Mouse (Mus musculus) kidney, embryonic 16.5 days (tissue): ENCODE data around the gene Tfr2. TPM values are rescaled to one million over a fixed set of nuclear protein-coding genes. Genes with fewer than 3 reads are reported as not detected.
A peak's percentile ranks its signal among the peaks of the same experiment; 100 is the strongest.

Experiments
- ATAC-seq: fragments of 200-750 bp; cut with Nextera tagmentation; 2 replicates; pipeline ENCODE4 v1.8.0; 2017; ENCODE audit warnings: moderate TSS enrichment; ENCODE audit not compliant: low FRiP score, low TSS enrichment
- H3K27ac ChIP-seq: fragments of 300-500 bp; sonication (generic); 2 replicates; pipeline ENCODE4 v1.5.1; 2014; ENCODE audit warnings: low read length
- H3K27me3 ChIP-seq: fragments of 300-500 bp; sonication (generic); 2 replicates; pipeline ENCODE4 v1.6.1; 2014; ENCODE audit warnings: low read length, control low read depth, mixed read lengths; ENCODE audit not compliant: insufficient read depth
- H3K36me3 ChIP-seq: fragments of 300-500 bp; sonication (generic); 2 replicates; pipeline ENCODE4 v1.6.1; 2014; ENCODE audit warnings: low read length, control low read depth, mixed read lengths; ENCODE audit not compliant: insufficient read depth
- H3K4me1 ChIP-seq: fragments of 300-500 bp; sonication (generic); 2 replicates; pipeline ENCODE4 v1.6.1; 2014; ENCODE audit warnings: low read length, control low read depth, mixed read lengths; ENCODE audit not compliant: insufficient read depth
- H3K4me2 ChIP-seq: fragments of 300-500 bp; sonication (generic); replicated peaks from 2 replicates; pipeline ENCODE4 v1.6.1; 2014; ENCODE audit warnings: low read depth, low read length
- H3K4me3 ChIP-seq: fragments of 300-500 bp; sonication (generic); 2 replicates; pipeline ENCODE4 v1.5.1; 2014; ENCODE audit warnings: mild to moderate bottlenecking, low read length
- H3K9ac ChIP-seq: fragments of 300-500 bp; sonication (generic); replicated peaks from 2 replicates; pipeline ENCODE4 v1.6.1; 2014; ENCODE audit warnings: low read length
- H3K9me3 ChIP-seq: fragments of 300-500 bp; sonication (generic); 2 replicates; pipeline ENCODE4 v1.6.1; 2016; ENCODE audit warnings: low read length, control low read depth
- WGBS: fragments of 180-500 bp; shearing (Covaris S2); extraction: QIAGEN DNeasy Blood & Tissue Kit; methylation state at CpG from one replicate; pipeline ENCODE4 v1.1.7; 2014; 5-methylcytosine and 5-hydroxymethylcytosine counted together
- polyA plus RNA-seq: library from polyadenylated mRNA; unstranded; fragments of >200 nt; fragmentation: Nextera tagmentation; extraction: Ambion mirVana; gene quantifications from 2 replicates; pipeline ENCODE4 v1.2.1, GENCODE M21; 2015

Gene Tfr2
- polyA plus RNA-seq: 0.23 and 0.57 TPM in 2 replicates

GRCm38 (mm10) chr5:137569665-137570064 is at the start of gene Tfr2:
Tfr2 (plus strand) TSS chr5:137569840.
- no peaks in the 10 kb centered on the region for H3K36me3 ChIP-seq
- no peak within 1 kb of the TSS for H3K27ac ChIP-seq
- 0 out of 2 replicates have a peak, but pooled peaks have one; percentile 47 for ATAC-seq
- H3K9me3 ChIP-seq: no peaks in the 10 kb centered on the region
- H3K4me3 ChIP-seq: no peak within 1 kb of the TSS
- H3K4me2 ChIP-seq: no peak within 1 kb of the TSS
- no peaks in the 10 kb centered on the region for H3K4me1 ChIP-seq
- H3K27me3 ChIP-seq: peaks cover 2% of the 10 kb centered on the region; the same call in 1 of the 2 replicates
- no peak within 1 kb of the TSS for H3K9ac ChIP-seq
- 29% methylated on average over 9 of the region's 9 CpGs for WGBS

GRCm38 (mm10) chr5:137521861-137522260 is 47.8 kb upstream of the Tfr2 start:
- no peak overlapping the region for H3K9ac ChIP-seq
- no peak overlapping the region for H3K4me3 ChIP-seq
- ATAC-seq: no peak
- no peak overlapping the region for H3K27ac ChIP-seq
- no peaks in the 10 kb centered on the region for H3K27me3 ChIP-seq
- H3K36me3 ChIP-seq: peaks cover 82% of the 10 kb centered on the region
- no peak overlapping the region for H3K4me2 ChIP-seq
- H3K9me3 ChIP-seq: no peaks in the 10 kb centered on the region
- 80% methylated on average over 9 of the region's 9 CpGs for WGBS
- no peaks in the 10 kb centered on the region; the same call in 1 of the 2 replicates for H3K4me1 ChIP-seq

GRCm38 (mm10) chr5:137522711-137523110 is 46.9 kb upstream of the Tfr2 start:
- Histone ChIP-seq H3K4me1 (no peaks in the 10 kb centered on the region; the same call in 1 of the 2 replicates), H3K9ac (no peak overlapping the region), H3K4me2 (no peak overlapping the region), H3K27ac (no peak overlapping the region), H3K27me3 (no peaks in the 10 kb centered on the region), H3K4me3 (no peak overlapping the region), H3K36me3 (peaks cover 87% of the 10 kb centered on the region), H3K9me3 (no peaks in the 10 kb centered on the region)
- 74% methylated on average over 11 of the region's 11 CpGs for WGBS
- no peak for ATAC-seq

- Histone ChIP-seq H3K27ac (no peak overlapping the region), H3K27me3 (no peaks in the 10 kb centered on the region), H3K4me1 (no peaks in the 10 kb centered on the region; the same call in 1 of the 2 replicates), H3K4me3 (no peak overlapping the region), H3K9ac (no peak overlapping the region), H3K36me3 (peaks cover 94% of the 10 kb centered on the region), H3K9me3 (no peaks in the 10 kb centered on the region), H3K4me2 (no peak overlapping the region)
- ATAC-seq: no peak
- 82% methylated on average over 25 of the region's 25 CpGs for WGBS
These were observed 46.0 kb upstream of the Tfr2 start for GRCm38 (mm10) chr5:137523396-137524250.

- no peak for ATAC-seq
- 89% methylated on average over 8 of the region's 8 CpGs for WGBS
These were observed 45.5 kb upstream of the Tfr2 start for GRCm38 (mm10) chr5:137524251-137524515.

DNA sequence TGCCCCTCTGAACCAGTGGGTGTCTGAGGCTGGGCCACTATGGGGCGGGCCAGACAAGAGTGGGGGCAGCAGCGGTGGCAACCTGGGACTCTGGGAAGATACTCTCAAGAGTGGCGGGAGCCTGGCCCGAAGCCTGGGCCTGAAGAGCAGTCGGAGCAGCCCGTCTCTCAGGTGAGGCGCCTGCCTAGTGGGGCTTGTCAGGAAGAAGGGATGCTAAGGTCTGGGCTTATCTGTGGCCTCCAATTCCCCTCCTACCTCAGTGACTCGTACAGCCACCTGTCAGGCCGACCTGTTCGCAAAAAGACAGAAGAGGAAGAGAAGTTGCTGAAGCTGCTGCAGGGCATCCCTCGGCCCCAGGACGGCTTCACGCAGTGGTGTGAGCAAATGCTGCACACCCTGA is 45.0 kb upstream of the Tfr2 start:
- H3K36me3 ChIP-seq: peaks cover 94% of the 10 kb centered on the region
- no peak overlapping the region for H3K9ac ChIP-seq
- H3K4me2 ChIP-seq: no peak overlapping the region
- no peak for ATAC-seq
- no peaks in the 10 kb centered on the region for H3K27me3 ChIP-seq
- H3K4me3 ChIP-seq: no peak overlapping the region
- H3K4me1 ChIP-seq: peaks cover 4% of the 10 kb centered on the region; the same call in 1 of the 2 replicates
- WGBS: 81% methylated on average over 13 of the region's 13 CpGs
- no peak overlapping the region for H3K27ac ChIP-seq
- no peaks in the 10 kb centered on the region for H3K9me3 ChIP-seq

More at GRCm38 (mm10) chr5:137524251-137524515, 45.5 kb upstream of the Tfr2 start:
- H3K4me2 ChIP-seq: no peak overlapping the region
- no peak overlapping the region for H3K9ac ChIP-seq
- H3K27me3 ChIP-seq: no peaks in the 10 kb centered on the region
- H3K4me3 ChIP-seq: no peak overlapping the region
- H3K9me3 ChIP-seq: no peaks in the 10 kb centered on the region
- H3K4me1 ChIP-seq: no peaks in the 10 kb centered on the region; the same call in 1 of the 2 replicates
- peaks cover 94% of the 10 kb centered on the region for H3K36me3 ChIP-seq
- H3K27ac ChIP-seq: no peak overlapping the region

- Histone ChIP-seq H3K9me3 (no peaks in the 10 kb centered on the region), H3K4me2 (no peak overlapping the region), H3K9ac (no peak overlapping the region), H3K27ac (no peak overlapping the region), H3K4me3 (no peak overlapping the region), H3K27me3 (no peaks in the 10 kb centered on the region), H3K36me3 (peaks cover 91% of the 10 kb centered on the region), H3K4me1 (peaks cover 11% of the 10 kb centered on the region)
- ATAC-seq: no peak
- 73% methylated on average over 16 of the region's 16 CpGs for WGBS
These were observed 44.1 kb upstream of the Tfr2 start for GRCm38 (mm10) chr5:137525511-137525910.

GRCm38 (mm10) chr5:137526192-137526936 is 43.3 kb upstream of the Tfr2 start:
- H3K36me3 ChIP-seq: peaks cover 83% of the 10 kb centered on the region
- H3K9me3 ChIP-seq: no peaks in the 10 kb centered on the region
- H3K4me2 ChIP-seq: no peak overlapping the region
- 0 out of 2 replicates have a peak overlapping the region, but pooled peaks have one; percentile 4 for H3K27ac ChIP-seq
- no peaks in the 10 kb centered on the region for H3K27me3 ChIP-seq
- H3K4me1 ChIP-seq: peaks cover 12% of the 10 kb centered on the region
- H3K9ac ChIP-seq: no peak overlapping the region
- WGBS: 38% methylated on average over 16 of the region's 16 CpGs
- H3K4me3 ChIP-seq: no peak overlapping the region
- no peak for ATAC-seq

DNA sequence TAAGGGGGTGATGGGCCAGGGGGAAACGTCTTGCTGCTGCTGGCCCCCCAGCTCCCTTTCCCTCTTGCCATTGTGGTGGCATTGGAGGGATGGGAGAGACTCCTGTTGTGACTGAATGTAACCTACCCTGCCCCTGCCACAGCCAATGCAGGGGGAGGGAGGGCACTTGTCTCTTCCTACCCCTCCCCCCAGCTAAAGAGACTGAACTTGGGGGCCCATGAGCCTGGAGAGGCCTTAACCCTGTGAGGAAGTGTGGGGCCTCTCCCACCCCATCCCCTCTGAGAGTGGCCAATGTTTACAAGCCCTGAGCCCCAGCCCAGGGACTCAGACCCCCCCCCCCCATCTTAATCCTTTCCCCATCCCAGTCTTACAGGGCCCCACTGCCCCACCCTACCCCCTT is 42.2 kb upstream of the Tfr2 start:
- H3K9ac ChIP-seq: no peak overlapping the region
- H3K4me1 ChIP-seq: peaks cover 12% of the 10 kb centered on the region
- no peak overlapping the region for H3K4me3 ChIP-seq
- no peak overlapping the region for H3K27ac ChIP-seq
- ATAC-seq: no peak
- no peaks in the 10 kb centered on the region for H3K27me3 ChIP-seq
- no peaks in the 10 kb centered on the region for H3K9me3 ChIP-seq
- WGBS: 56% methylated on average over 1 of the region's 1 CpGs
- H3K4me2 ChIP-seq: no peak overlapping the region
- H3K36me3 ChIP-seq: peaks cover 72% of the 10 kb centered on the region
